ENCODE assay signal across 26 mouse cellular contexts in genomic region chr17:40802707-40803340, GRCm38 (mm10). TPM values are rescaled to one million over a fixed set of nuclear protein-coding genes. Genes with fewer than 3 reads are reported as not detected.
DNase-seq lines count a peak whose midpoint lies in the region; ATAC-seq lines count a peak whose summit lies in the region.
"Had no signal": no experiment of that assay in that cellular context is flagged by ENCODE, and none has a peak within 500 bp of the region (broad histone marks: within the 10 kb centered on the region; RNA-seq: fewer than 3 reads in every experiment).

No protein-coding gene starts in this region.

- intact Hi-C loops in heart, postnatal 36 days (cut with DNase I): no loop called here

- H3K4me3 ChIP-seq in embryonic facial prominence, embryonic 13.5 days: no peak overlapping the region
- H3K4me3 ChIP-seq: forebrain, embryonic 10.5 days; forebrain, embryonic 15.5 days; heart, embryonic 10.5 days; hindbrain, embryonic 13.5 days had no signal

- peak; percentile 62 for DNase-seq in 3134 (ENCODE audit: extremely low read depth, insufficient read length, low spot score)
- peak; percentile 85 for DNase-seq in Muller cell, postnatal 12 days (ENCODE audit: inconsistent ontology term)
- DNase-seq in fibroblast of lung, adult 2 months (ENCODE audit: low read depth): peak; percentile 36
- DNase-seq in thymus, postnatal 10 days (ENCODE audit: low spot score in 2 of 2): no peak
- no peak for DNase-seq in heart, postnatal 36 days
- no peak for DNase-seq in frontal cortex, postnatal 36 days (ENCODE audit: low spot score in 2 of 2)
- DNase-seq: adrenal gland, postnatal 10 days; cerebellum, adult 11-12 months; cerebellum, adult 9-10 months; cerebellum, postnatal 25 days; gastrocnemius, postnatal 10 days; heart, adult 18-20 months; heart, postnatal 10 days; kidney, adult 11 months had no signal

- H3K4me2 ChIP-seq in embryonic facial prominence, embryonic 13.5 days: no peak overlapping the region
- H3K4me2 ChIP-seq: forebrain, embryonic 15.5 days; hindbrain, embryonic 13.5 days had no signal

- H3K9ac ChIP-seq in embryonic facial prominence, embryonic 13.5 days: no peak overlapping the region
- H3K9ac ChIP-seq: forebrain, embryonic 15.5 days; hindbrain, embryonic 13.5 days had no signal

- no peaks in the 10 kb centered on the region for H3K9me3 ChIP-seq in embryonic facial prominence, embryonic 13.5 days
- H3K9me3 ChIP-seq: forebrain, embryonic 10.5 days; forebrain, embryonic 15.5 days; heart, embryonic 10.5 days; hindbrain, embryonic 13.5 days had no signal

- ATAC-seq in embryonic facial prominence, embryonic 13.5 days (ENCODE audit: insufficient number of reproducible peaks, insufficient read depth, low FRiP score, low TSS enrichment, low read depth): 0 out of 2 replicates have a peak, but pooled peaks have one; percentile 59
- ATAC-seq: forebrain, embryonic 15.5 days; hindbrain, postnatal 0 days had no signal

- no peaks in the 10 kb centered on the region for H3K4me1 ChIP-seq in embryonic facial prominence, embryonic 13.5 days
- H3K4me1 ChIP-seq: forebrain, embryonic 10.5 days; forebrain, embryonic 15.5 days; heart, embryonic 10.5 days; hindbrain, embryonic 13.5 days had no signal

- H3K36me3 ChIP-seq in embryonic facial prominence, embryonic 13.5 days: no peaks in the 10 kb centered on the region
- H3K36me3 ChIP-seq: forebrain, embryonic 10.5 days; forebrain, embryonic 15.5 days; heart, embryonic 10.5 days; hindbrain, embryonic 13.5 days had no signal

- 76% methylated on average over 3 of the region's 3 CpGs for WGBS in embryonic facial prominence, embryonic 13.5 days

- H3K27me3 ChIP-seq in embryonic facial prominence, embryonic 13.5 days: no peaks in the 10 kb centered on the region
- H3K27me3 ChIP-seq: forebrain, embryonic 15.5 days; hindbrain, embryonic 13.5 days had no signal

- H3K27ac ChIP-seq in embryonic facial prominence, embryonic 13.5 days: no peak overlapping the region
- H3K27ac ChIP-seq: forebrain, embryonic 10.5 days; forebrain, embryonic 15.5 days; heart, embryonic 10.5 days; hindbrain, embryonic 13.5 days; hindbrain, postnatal 0 days had no signal

RNA-seq across cellular contexts. Expression of gene Crisp2, which starts 4.0 kb away (rescaled TPM):
- polyA plus RNA-seq in embryonic facial prominence, embryonic 13.5 days (2015; fragmentation: Nextera tagmentation; extraction: Ambion mirVana): not detected in 2 replicates
- not detected for total RNA-seq in heart, postnatal 36 days (2021)
- total RNA-seq: adrenal gland, postnatal 10 days; gastrocnemius, postnatal 10 days; gastrocnemius, postnatal 4 days; heart, adult 18-20 months; heart, postnatal 10 days; hematopoietic stem cell, adult 5-6 weeks; hindbrain, postnatal 0 days had no signal
- polyA plus RNA-seq: C2C12; cortical plate, adult 2 months; forebrain, embryonic 10.5 days; forebrain, embryonic 15.5 days; heart, embryonic 10.5 days; heart, embryonic 14.5 days; hindbrain, embryonic 13.5 days; hindbrain, postnatal 0 days; intestine, embryonic 14.5 days had no signal

RNA-seq across cellular contexts. Expression of gene Rhag, which starts 8.1 kb away (rescaled TPM):
- polyA plus RNA-seq in embryonic facial prominence, embryonic 13.5 days (2015; fragmentation: Nextera tagmentation; extraction: Ambion mirVana): 0.79 and 2.4 TPM in 2 replicates
- total RNA-seq in heart, postnatal 36 days (2021): under 1 TPM; 0.22 to 0.89 TPM
- total RNA-seq: heart, adult 18-20 months; heart, postnatal 10 days; hindbrain, postnatal 0 days had no signal
- polyA plus RNA-seq: C2C12; cortical plate, adult 2 months; hindbrain, postnatal 0 days had no signal

Comparison
In these comparisons a context has a peak if more than half of its experiments do, and no peak if none do; other contexts are left out.
1. DNase-seq: peak in 3134 (single experiment), Muller cell, postnatal 12 days (single experiment) and fibroblast of lung, adult 2 months (single experiment); none in thymus, postnatal 10 days (0 of 2), heart, postnatal 36 days (0 of 2) and frontal cortex, postnatal 36 days (0 of 2).